Mouse (Mus musculus): ENCODE measurements around the gene Crlf1.

The Crlf1 gene

GRCm38 (mm10) chr8:70492664-70493640, at the start of gene Crlf1:
TSS of gene Crlf1 (plus strand) at chr8:70493158.
- DNase-seq (ENCODE audit: low read depth, low spot score): no peak

GRCm38 (mm10) chr8:70443326-70443725, 49.6 kb upstream of the Crlf1 start:
- DNase-seq (ENCODE audit: low read depth, low spot score): no peak

- no peak for DNase-seq (ENCODE audit: low read depth, low spot score)
Measured at GRCm38 (mm10) chr8:70445988-70446387, 47.0 kb upstream of the Crlf1 start.

DNA sequence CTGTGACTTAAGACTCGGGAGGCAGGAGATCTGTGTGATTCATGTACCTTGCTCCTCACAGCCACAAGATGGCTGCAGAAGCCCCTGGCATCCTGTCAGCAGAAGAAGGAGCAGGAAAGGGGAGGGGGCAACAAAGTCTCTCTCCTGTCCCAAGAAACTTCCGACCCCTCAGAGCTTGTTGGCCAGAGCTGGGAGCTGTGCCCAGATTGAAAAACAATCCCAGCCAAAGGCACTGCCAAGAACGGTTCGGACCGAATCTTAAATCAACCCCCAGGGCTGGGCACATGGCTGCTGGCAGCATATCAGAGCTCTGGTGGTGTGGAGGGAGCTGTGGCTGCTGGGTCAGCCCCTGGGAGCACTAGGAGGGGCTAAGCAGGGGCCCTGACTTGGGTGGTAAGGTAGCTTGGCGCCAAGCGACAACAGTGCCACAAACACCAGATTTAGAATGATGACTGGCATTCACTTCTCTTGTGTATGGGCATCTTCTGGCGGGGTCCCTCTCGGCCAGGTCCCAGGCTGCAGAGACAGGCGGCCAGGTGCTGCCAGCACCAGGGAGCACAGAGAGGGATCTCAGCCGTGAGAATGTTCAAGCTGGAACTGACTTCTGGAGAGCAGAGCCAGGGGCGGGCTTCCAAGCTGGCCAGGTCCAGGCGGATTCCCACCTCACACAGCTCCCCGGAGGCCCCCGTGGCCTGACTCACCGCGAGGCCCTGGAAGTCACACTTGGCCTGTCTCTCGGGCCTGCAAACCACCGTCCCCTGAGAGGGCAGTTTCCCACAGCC, 45.1 kb upstream of the Crlf1 start:
- no peak for DNase-seq (ENCODE audit: low read depth, low spot score)

GRCm38 (mm10) chr8:70452196-70452966, 40.6 kb upstream of the Crlf1 start:
- no peak for DNase-seq (ENCODE audit: low read depth, low spot score)

DNA sequence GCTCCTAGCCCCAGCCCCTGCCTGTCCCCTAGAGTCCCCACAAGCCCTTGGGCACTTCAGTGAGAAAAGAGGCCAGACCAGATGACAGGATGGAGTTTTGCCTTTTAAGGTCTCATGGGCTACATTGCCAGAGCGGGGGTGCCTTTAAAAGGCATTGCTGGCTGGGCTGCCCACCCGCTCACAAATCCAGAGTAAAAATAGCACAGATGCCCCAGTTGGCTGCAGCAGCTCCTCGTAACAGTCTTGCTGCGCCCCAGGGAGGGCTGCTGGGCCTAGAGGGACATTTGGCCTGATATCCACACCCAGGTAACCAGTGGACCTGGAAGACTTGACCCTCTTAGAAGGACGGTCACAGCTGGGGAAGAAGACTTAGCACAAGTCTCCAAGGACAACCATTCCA, 39.1 kb upstream of the Crlf1 start:
- no peak for DNase-seq (ENCODE audit: low read depth, low spot score)

- no peak for DNase-seq (ENCODE audit: low read depth, low spot score)
Measured at GRCm38 (mm10) chr8:70456996-70457395, 36.0 kb upstream of the Crlf1 start.

- no peak for DNase-seq (ENCODE audit: low read depth, low spot score)
Measured at GRCm38 (mm10) chr8:70457882-70458281, 35.1 kb upstream of the Crlf1 start.

DNA sequence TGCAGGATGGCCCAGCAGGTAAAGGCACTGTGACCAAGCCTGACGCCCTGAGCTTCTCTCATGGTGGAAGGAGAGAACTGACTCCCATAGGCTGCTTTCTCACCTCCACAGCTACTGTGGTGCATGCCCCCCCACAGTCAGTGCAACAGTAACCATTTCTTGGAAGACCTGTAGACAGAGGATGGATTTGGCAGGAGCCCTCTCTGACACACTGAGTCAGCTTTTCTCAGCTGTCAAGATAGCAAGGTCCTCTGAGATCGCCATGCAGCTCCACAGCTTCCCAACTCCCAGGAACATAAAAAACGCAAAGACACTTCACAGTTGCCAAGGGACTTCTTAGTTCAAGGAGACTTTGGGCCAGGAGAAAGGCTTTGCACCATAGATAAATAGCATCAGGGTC, 34.5 kb upstream of the Crlf1 start:
- DNase-seq (ENCODE audit: low read depth, low spot score): no peak

GRCm38 (mm10) chr8:70459636-70460035, 33.3 kb upstream of the Crlf1 start:
- DNase-seq (ENCODE audit: low read depth, low spot score): no peak

GRCm38 (mm10) chr8:70460199-70460598, 32.8 kb upstream of the Crlf1 start:
- no peak for DNase-seq (ENCODE audit: low read depth, low spot score)

DNA sequence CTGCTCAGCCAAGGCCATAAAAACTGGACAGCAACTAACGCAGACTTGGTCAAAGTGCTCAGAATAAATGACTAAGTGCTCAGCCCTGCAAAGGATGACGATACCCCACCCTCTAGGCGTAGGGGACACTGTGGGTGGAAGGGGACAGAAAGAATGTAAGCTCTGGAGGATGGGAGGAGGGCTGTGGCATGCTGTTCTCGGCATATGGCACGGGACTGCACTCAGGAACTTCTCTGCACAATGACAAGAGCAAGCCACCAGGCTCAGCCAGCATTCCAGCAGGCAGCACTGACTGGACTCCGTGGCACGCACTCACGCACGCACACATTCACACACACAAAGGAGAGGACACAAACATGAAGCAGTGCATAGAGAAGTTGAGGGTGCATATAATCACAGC, 32.4 kb upstream of the Crlf1 start:
- DNase-seq (ENCODE audit: low read depth, low spot score): no peak

DNA sequence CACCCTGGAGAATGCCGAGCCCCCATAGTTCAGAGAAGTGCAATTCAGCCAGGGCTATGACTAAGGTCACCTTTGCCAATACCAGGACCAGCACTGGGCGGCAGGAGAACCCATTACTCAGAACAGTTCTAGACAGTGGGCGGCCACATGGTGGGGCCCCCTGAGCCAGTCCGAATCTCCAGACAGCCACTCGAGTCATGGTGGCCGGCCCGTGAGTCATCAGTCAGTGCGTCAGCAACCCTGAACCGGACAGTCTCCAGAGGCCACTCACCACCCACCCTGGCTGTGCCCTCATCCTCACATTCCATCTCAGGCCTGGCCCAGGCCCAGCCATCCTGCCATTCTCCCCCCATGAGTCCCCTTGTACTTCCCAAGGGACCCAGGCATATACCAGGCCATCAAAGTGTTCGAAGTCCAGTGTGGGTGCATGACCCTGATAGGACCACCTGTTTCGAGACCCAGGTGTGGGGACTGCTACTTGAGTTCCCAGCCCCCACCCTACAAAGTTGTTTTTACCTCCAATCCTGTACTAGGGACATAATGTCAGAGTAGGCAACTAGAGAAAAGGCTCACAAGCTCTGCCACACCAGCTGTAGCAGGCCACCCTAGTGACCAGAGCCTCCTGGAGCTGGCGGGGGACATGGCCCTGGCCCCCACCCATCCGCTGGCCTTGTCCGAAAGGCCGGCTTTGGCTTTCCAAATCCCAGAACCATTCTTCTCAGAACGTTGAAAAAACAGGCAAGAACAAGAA, 31.0 kb upstream of the Crlf1 start:
- no peak for DNase-seq (ENCODE audit: low read depth, low spot score)

GRCm38 (mm10) chr8:70462516-70462813, 30.5 kb upstream of the Crlf1 start:
- no peak for DNase-seq (ENCODE audit: low read depth, low spot score)

DNA sequence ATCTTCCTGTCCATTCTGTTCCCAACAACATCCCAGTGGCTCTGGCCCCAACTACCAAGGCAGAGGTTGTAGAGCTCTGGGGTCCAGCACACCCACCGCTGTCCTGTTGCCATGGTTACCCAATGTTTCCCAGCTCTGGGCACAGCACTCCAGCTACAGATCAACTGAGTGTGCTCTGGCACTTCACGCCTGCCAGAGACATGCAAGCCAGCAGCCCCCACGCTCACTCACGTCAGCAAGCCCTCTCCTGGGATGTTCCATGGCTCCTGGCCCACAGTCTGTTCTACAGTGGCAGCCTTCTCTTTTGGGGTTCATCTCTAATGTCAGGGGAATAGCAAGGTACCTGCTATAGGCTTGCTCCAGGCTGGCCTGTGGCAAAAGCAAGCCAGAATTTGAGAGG, 29.7 kb upstream of the Crlf1 start:
- DNase-seq (ENCODE audit: low read depth, low spot score): no peak

- no peak for DNase-seq (ENCODE audit: low read depth, low spot score)
Measured at GRCm38 (mm10) chr8:70464162-70464561, 28.8 kb upstream of the Crlf1 start.

- DNase-seq (ENCODE audit: low read depth, low spot score): no peak
Measured at GRCm38 (mm10) chr8:70465701-70466100, 27.3 kb upstream of the Crlf1 start.

DNA sequence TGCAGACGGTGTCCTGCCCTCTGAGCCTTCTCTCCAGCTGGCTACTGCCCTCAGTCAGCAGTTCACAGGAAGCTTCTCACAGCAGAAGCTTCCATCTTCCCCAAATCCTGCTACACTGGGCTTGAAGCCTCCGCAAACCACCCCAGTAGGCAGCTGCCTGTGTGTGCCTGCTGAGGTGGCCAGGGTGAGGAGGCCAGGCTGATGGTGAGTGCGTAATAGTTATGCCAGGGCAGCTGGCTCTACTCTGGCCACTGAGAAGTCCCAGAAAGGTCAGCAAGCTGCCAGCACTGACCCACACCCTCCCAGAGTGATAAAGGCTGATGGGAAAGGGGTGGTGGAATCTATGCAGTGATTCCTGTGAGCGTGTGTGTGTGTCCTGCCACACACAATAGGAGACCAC, 26.7 kb upstream of the Crlf1 start:
- no peak for DNase-seq (ENCODE audit: low read depth, low spot score)

GRCm38 (mm10) chr8:70466771-70467170, 26.2 kb upstream of the Crlf1 start:
- DNase-seq (ENCODE audit: low read depth, low spot score): no peak

GRCm38 (mm10) chr8:70467229-70467725, 25.7 kb upstream of the Crlf1 start:
- no peak for DNase-seq (ENCODE audit: low read depth, low spot score)

- DNase-seq (ENCODE audit: low read depth, low spot score): no peak
Measured at GRCm38 (mm10) chr8:70467907-70468306, 25.1 kb upstream of the Crlf1 start.

Measured in CD4-positive helper T cell, adult 2 months (primary cell).